In the genomic region with DNA sequence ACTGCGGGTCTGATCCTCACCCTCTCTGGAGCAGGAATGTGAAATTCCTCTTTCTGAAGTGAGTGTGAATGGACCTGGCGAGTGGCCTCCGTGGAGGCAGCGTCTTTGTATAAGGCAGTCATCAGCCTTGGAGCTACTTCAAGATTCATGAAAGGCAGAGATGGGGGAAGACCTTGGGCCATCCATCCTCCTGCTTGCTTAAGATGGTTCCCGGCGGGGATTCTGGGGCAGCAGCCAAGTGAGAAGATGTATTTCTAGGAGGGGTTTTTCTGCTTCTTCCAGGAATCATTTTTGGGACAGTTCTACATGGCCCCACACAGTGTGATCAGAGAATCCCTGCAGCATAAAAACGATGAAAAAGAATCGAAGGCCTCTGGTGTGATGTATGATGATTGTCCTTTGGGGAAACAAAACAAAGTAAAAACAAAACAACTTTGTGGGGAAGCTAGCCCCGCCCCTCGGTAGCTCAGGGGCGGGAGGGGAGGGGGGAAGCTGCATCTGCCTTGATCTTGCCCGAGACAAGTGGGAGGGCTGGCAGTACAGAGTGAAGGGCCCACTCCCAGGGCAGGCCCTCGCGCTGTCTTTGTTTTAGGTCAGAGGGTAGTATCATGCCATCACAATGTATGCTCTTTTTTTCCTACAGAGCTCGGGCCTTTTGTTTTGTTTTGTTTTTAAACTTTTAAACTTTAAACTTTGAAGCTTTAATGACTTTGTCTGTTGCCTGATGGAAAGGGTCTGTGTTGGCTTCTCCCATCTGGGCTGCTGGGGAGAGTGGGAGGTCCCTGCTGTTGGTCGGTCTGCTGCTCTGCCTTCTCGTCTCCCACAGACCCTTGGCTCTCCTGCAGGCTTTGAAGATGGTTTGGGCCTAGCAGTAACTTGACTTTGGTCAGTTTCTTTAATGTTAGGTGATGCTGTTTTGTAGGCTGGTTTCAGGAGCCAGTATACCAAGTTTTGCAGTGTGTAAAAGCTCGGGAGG, we compare ENCODE assay signal across 7 mouse cellular contexts.
DNase-seq lines count a peak whose midpoint lies in the region; ATAC-seq and TF ChIP-seq lines count a peak whose summit lies in the region.

No protein-coding gene starts in this region.

- peaks cover 17% of the 10 kb centered on the region for H3K4me1 ChIP-seq in E14TG2a.4 (replicated peaks; ENCODE audit: low read depth, low read length)
- H3K4me1 ChIP-seq in ES-E14 (ENCODE audit: control insufficient read depth in 2 of 2, insufficient read depth in 2 of 2, low read length in 2 of 2, poor library complexity in 1 of 2) = peaks cover 0 to 2% of the 10 kb centered on the region in 2 experiments; a peak in 1 of 4 replicates
- H3K4me1 ChIP-seq in hindbrain, postnatal 0 days (ENCODE audit: insufficient read depth, low read length) = no peaks in the 10 kb centered on the region
- H3K4me1 ChIP-seq in midbrain, embryonic 11.5 days (ENCODE audit: control insufficient read depth, insufficient read depth, low read length) = peaks cover 12% of the 10 kb centered on the region

- peak; percentile 91 for ATAC-seq in hindbrain, postnatal 0 days
- peak; percentile 88; the same call in 1 of the 2 replicates for ATAC-seq in midbrain, embryonic 11.5 days (ENCODE audit: low FRiP score)

- in situ Hi-C loops in ES-E14 (cut with MboI; ENCODE audit: low sequenced_read_pairs in 2 of 2, unreplicated experiment in 2 of 2) = no loop called here

- H3K9ac ChIP-seq in ES-E14 (ENCODE audit: insufficient read depth, low read depth, low read length, poor library complexity, severe bottlenecking) = no peak overlapping the region
- H3K9ac ChIP-seq in hindbrain, postnatal 0 days (replicated peaks; ENCODE audit: low read length) = no peak overlapping the region
- H3K9ac ChIP-seq in midbrain, embryonic 11.5 days (ENCODE audit: low read length) = peak overlapping the region; percentile 39

- H3K27me3 ChIP-seq in E14TG2a.4 (ENCODE audit: insufficient read depth, low read length) = no peaks in the 10 kb centered on the region
- no peaks in the 10 kb centered on the region for H3K27me3 ChIP-seq in hindbrain, postnatal 0 days (ENCODE audit: insufficient read depth, low read length)
- no peaks in the 10 kb centered on the region for H3K27me3 ChIP-seq in midbrain, embryonic 11.5 days (ENCODE audit: control insufficient read depth, insufficient read depth, low read length)

- H3K4me3 ChIP-seq in E14TG2a.4 (replicated peaks; ENCODE audit: low read length) = peak overlapping the region; percentile 52
- peak overlapping the region in 1 of 2 experiments; percentile 34; a peak in 1 of 4 replicates for H3K4me3 ChIP-seq in ES-E14 (ENCODE audit: insufficient read depth in 1 of 2, low read depth in 1 of 2, low read length in 2 of 2, poor library complexity in 1 of 2, severe bottlenecking in 1 of 2)
- no peak overlapping the region for H3K4me3 ChIP-seq in hindbrain, postnatal 0 days (ENCODE audit: low read length)
- no peak overlapping the region for H3K4me3 ChIP-seq in midbrain, embryonic 11.5 days (ENCODE audit: low read depth, low read length)

- 10% methylated on average over 18 of the region's 18 CpGs for WGBS in hindbrain, postnatal 0 days
- WGBS in midbrain, embryonic 11.5 days = 12% methylated on average over 18 of the region's 18 CpGs

- H3K9me3 ChIP-seq in E14TG2a.4 (ENCODE audit: low read length) (no peaks in the 10 kb centered on the region), ES-E14 (ENCODE audit: control insufficient read depth, insufficient read depth, low read depth, low read length) (no peaks in the 10 kb centered on the region)
- H3K9me3 ChIP-seq in hindbrain, postnatal 0 days (ENCODE audit: low read length) = no peaks in the 10 kb centered on the region
- no peaks in the 10 kb centered on the region for H3K9me3 ChIP-seq in midbrain, embryonic 11.5 days (ENCODE audit: control insufficient read depth, low read length)

- peak; percentile 37 for DNase-seq in ES-E14 (ENCODE audit: low read depth, low spot score)
- peak; percentile 8 for DNase-seq in gastrocnemius, adult 18-20 months (ENCODE audit: low spot score)
- peak; percentile 74 for DNase-seq in hindbrain, postnatal 0 days (ENCODE audit: low spot score)
- DNase-seq in midbrain, embryonic 11.5 days (ENCODE audit: low spot score, missing footprints) = peak; percentile 91
- DNase-seq in testis, postnatal 14 days (ENCODE audit: low spot score) = peak; percentile 19
- no peak for DNase-seq in natural killer cell, adult 2 months (ENCODE audit: low spot score in 2 of 2)

- no peak for TF ChIP-seq CTCF in E14TG2a.4 (conservative IDR thresholded peaks at IDR 0.05; ENCODE audit: low read length)
- no peak for TF ChIP-seq CTCF in hindbrain, postnatal 0 days (IDR thresholded peaks at IDR 0.05; ENCODE audit: low read depth)

- H3K36me3 ChIP-seq in E14TG2a.4 (ENCODE audit: insufficient read depth, low read length) = no peaks in the 10 kb centered on the region
- no peaks in the 10 kb centered on the region for H3K36me3 ChIP-seq in ES-E14 (ENCODE audit: control insufficient read depth, insufficient read depth, low read length, poor library complexity, severe bottlenecking)
- no peaks in the 10 kb centered on the region for H3K36me3 ChIP-seq in hindbrain, postnatal 0 days (ENCODE audit: insufficient read depth, low read length)
- H3K36me3 ChIP-seq in midbrain, embryonic 11.5 days (ENCODE audit: control insufficient read depth, insufficient read depth, low read length) = no peaks in the 10 kb centered on the region

- peak overlapping the region; percentile 23 for H3K4me2 ChIP-seq in hindbrain, postnatal 0 days (ENCODE audit: low read depth, low read length)
- H3K4me2 ChIP-seq in midbrain, embryonic 11.5 days = no peak overlapping the region; the same call in 1 of the 2 replicates

- no peak overlapping the region for H3K27ac ChIP-seq in ES-E14 (ENCODE audit: insufficient read depth, low read depth, low read length, poor library complexity, severe bottlenecking)
- H3K27ac ChIP-seq in hindbrain, postnatal 0 days = peak overlapping the region; percentile 61; the same call in 1 of the 2 replicates
- H3K27ac ChIP-seq in midbrain, embryonic 11.5 days (ENCODE audit: low read depth, low read length) = peak overlapping the region; percentile 2; the same call in 1 of the 2 replicates

TF ChIP-seq in ES-E14, 5 proteins besides CTCF, POLR2A, EP300 and RAD21:
- TF ChIP-seq ZC3H11A (IDR thresholded peaks at IDR 0.05; ENCODE audit: borderline replicate concordance, low read depth, low read length) = no peak
- TF ChIP-seq HCFC1 (IDR thresholded peaks at IDR 0.05; ENCODE audit: borderline replicate concordance, insufficient read depth, low read length) = no peak
- no peak for TF ChIP-seq CHD2 (IDR thresholded peaks at IDR 0.05; ENCODE audit: low read depth, low read length)
- no peak for TF ChIP-seq MAFK (IDR thresholded peaks at IDR 0.05; ENCODE audit: insufficient read depth, low read depth, low read length)
- TF ChIP-seq ZNF384 (IDR thresholded peaks at IDR 0.05; ENCODE audit: low read depth, low read length) = no peak

Comparison
In these comparisons a context has a peak if more than half of its experiments do, and no peak if none do; other contexts are left out.
1. DNase-seq: peak in ES-E14 (single experiment), gastrocnemius, adult 18-20 months (single experiment), hindbrain, postnatal 0 days (single experiment), midbrain, embryonic 11.5 days (single experiment) and testis, postnatal 14 days (single experiment); none in natural killer cell, adult 2 months (0 of 2).